Mouse (Mus musculus) thymus, postnatal 0 days (tissue): ENCODE data around the gene Arsk. TPM values are rescaled to one million over a fixed set of nuclear protein-coding genes. Genes with fewer than 3 reads are reported as not detected.
A peak's percentile ranks its signal among the peaks of the same experiment; 100 is the strongest.

Experiments
- DNase-seq: peaks from one replicate; pipeline ENCODE4 v3.0.0-alpha.2; 2015; ENCODE audit warnings: low spot score
- polyA plus RNA-seq: library from polyadenylated mRNA; unstranded; fragments of >200 nt; fragmentation: Nextera tagmentation; extraction: Ambion mirVana; gene quantifications from 2 replicates; pipeline ENCODE4 v1.2.1, GENCODE M21; 2015

Gene Arsk
- 4.6 and 5.4 TPM in 2 replicates for polyA plus RNA-seq

DNA sequence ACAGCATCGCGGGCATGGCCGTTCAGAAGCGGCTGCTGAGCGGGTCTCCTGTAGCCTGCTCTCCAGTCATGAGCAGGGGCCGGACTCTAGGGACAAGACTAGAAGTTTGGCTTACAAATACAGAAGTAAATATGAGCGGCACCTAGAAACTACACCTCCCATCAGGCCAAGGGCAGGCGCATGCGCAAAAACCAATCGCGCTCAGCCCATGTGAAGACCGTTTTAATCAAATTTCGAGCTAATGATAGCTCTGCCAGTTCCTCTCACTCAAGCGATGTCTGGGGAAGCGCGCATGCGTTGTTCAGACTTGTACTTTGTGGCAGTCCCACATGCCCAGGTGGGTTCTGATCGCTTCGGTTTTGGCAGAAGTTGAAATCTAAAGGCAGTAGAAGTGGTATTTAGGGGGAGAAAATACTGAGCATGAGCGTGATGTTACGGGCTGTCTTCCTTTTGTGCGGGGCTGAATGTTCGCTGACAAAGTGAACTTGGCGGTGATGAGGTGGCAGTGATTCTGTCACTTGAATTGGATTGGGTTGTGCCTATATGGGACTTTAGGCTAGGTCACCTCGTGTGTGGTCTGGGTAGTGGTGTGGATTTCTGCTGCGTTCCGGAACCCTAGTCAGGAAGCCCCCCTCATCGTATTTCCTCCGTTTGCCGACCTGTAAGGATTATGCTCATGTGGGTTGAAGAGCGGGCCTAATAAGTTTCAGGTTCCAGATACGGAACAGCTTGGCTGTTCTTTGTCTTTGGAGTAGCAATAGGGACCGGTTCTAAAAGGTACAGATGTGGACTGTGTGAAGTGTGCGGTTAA lies at the start of gene Arsk, which contains the start of gene Ttc37:
Gene Arsk (minus strand): TSS at position 168 of the 811 bp plus-strand sequence.
Gene Ttc37 (plus strand): TSS at position 242 of the 811 bp plus-strand sequence.
- DNase-seq: peak; percentile 96

DNA sequence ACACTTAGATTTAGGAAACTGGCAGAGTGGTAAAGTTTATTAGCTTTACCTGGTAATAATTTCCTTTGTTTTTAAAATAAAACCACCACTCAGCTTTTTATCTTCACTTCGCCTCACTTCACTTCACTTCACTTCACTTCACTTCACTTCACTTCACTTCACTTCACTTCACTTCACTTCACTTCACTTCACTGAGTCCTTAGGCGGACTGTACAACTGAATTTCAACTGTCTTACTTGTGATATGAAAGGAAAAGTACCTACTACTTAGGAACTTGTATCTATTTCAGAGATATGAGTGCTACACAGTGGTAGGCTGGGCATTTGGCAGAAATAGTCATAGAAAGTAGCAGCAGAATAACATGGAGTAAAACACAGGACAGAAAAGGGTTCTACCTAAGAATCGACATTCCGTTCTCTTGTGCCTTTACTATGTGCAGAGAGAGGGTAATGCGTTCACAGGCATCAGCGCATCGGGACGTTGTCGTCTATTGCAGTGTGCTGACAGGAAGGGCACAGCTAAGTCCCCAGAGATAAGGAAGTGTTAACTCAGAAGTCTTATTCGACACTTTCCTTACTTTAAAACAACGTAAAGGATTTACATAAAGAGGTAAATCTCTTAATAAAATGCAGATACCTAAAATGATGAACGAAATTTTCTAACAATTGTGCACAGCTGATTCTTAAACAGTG lies 42.8 kb upstream of the Arsk start:
- no peak for DNase-seq

- no peak for DNase-seq
Observed at GRCm38 (mm10) chr13:76138862-76139261, 40.4 kb upstream of the Arsk start.

GRCm38 (mm10) chr13:76132415-76132814 lies 34.0 kb upstream of the Arsk start:
- no peak for DNase-seq

DNA sequence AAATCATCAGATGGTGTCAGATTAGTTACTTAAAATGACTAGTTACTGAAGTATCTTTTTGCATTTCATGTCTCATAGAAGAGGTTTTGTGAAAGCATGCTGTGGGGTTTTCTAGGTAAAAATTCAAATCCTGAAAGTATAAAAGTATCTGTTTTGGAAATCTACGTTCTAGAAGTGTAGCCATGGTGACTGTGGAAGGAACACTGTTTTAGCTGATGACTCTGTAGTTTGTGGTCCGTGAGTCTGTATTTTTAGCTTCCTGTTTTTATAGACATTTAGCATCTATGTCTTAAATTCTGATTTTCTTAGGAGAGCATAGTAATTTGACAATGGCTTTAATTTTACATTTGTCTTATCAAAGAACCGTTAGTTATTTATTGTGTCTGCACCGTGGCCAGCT lies 30.3 kb upstream of the Arsk start:
- DNase-seq: no peak

DNA sequence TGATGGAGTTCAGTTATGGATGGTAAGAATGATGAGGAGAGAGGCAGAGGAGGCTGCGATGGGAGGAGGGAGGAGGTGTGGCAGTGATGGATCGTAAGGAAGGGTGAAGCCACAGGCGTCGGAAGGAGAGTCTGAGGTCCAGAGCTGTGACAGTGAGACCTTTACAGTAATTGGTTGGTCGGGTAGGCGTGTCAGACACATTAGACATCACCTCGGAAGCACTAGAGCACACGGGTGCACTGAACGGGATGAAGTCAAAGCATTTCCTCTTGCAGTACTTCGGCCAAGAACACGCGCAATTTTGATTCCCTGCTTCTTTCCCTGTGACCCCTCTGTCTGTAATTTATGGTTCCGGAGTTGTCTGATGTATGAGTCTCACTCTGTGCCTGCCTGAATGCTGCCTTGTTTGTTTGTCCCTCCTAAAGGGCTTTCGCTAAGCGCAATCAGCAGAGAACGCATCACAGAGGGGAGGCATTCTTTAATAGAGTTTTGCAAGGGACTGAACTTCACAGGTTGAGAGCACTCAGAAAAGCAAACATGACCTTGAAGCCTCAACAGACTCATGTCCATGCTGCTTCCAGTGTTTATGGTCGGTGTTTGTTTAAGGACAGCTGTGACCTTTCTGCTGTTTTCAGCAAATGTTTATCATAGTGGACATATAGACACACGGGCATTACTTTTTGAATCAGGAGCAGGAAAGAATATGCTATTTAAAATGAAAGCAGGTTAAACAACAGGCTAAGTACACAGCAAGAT lies 10.8 kb upstream of the Arsk start:
- no peak for DNase-seq

DNA sequence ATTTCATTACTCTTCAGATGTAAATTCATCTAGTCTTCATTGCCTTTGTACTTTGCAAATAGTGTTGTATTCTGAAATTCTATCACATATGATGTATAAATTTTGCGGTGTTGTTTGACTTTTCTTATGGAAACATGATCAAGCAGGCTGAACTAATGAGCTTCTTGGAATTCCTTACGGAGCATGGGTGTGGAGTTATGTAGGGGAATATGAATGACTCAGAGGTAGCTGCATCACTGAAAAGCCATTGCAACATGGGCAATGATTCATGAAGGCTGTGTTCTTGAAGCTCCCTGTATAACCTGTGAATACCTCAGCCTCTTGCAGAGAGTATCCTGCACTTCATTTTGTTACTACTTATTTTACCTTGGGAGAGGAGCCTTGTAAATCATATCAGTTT lies 3.5 kb upstream of the Arsk start:
- no peak for DNase-seq

GRCm38 (mm10) chr13:76098116-76098492 lies 356 bp downstream of the Arsk start:
- no peak for DNase-seq

DNA sequence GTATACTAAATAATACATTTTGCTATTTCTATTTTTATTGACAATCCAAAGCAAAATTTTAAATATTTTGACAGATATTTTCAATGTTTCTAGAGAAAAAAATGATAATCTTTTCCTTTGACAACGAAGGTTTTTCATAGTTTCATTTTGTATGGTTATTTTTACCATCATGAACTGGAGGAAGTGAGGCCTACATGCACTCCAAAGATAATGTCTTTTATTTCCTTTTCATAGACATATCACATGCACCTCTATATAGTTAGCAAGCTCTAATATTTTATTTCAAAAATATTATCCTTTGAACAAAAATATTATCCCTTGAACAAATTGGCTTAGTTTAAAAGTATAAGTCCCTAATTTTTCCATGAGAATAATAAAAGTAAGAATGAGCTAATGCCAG lies 24.1 kb downstream of the Arsk start:
- no peak for DNase-seq

DNA sequence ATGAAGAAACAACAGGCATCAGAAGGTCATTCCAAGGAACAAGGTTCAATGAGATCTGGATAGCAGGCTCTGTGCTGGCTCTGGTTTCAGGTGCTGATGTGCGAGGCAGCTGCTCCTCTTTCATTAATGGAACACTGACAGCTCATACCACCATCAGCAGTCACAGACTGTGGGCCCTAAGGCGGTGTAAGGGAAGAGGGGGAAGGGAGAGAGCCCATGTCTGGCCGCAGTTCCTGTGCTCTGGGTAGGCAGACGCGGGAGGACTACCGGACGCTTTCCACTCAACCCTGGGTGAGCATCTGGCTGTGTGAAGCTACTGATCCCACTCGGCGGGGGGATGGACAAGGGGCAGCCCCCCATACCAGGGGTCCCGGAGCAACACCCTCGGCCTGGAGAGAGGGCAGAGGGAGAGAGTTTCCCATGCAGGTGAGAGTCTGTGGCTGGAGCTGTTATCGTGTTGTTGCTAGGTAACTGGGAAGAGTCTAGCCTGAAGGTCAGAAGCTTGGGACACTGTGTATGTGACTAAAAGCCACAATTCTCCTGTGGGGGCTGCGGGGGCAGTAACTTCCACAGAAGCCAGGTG lies 34.0 kb downstream of the Arsk start:
- no peak for DNase-seq

GRCm38 (mm10) chr13:76063548-76063947 lies 34.9 kb downstream of the Arsk start:
- no peak for DNase-seq

- DNase-seq: no peak
Observed at GRCm38 (mm10) chr13:76062569-76062968, 35.9 kb downstream of the Arsk start.

- DNase-seq: no peak
Observed at GRCm38 (mm10) chr13:76062126-76062525, 36.3 kb downstream of the Arsk start.

GRCm38 (mm10) chr13:76059591-76059990 lies 38.9 kb downstream of the Arsk start:
- no peak for DNase-seq

DNA sequence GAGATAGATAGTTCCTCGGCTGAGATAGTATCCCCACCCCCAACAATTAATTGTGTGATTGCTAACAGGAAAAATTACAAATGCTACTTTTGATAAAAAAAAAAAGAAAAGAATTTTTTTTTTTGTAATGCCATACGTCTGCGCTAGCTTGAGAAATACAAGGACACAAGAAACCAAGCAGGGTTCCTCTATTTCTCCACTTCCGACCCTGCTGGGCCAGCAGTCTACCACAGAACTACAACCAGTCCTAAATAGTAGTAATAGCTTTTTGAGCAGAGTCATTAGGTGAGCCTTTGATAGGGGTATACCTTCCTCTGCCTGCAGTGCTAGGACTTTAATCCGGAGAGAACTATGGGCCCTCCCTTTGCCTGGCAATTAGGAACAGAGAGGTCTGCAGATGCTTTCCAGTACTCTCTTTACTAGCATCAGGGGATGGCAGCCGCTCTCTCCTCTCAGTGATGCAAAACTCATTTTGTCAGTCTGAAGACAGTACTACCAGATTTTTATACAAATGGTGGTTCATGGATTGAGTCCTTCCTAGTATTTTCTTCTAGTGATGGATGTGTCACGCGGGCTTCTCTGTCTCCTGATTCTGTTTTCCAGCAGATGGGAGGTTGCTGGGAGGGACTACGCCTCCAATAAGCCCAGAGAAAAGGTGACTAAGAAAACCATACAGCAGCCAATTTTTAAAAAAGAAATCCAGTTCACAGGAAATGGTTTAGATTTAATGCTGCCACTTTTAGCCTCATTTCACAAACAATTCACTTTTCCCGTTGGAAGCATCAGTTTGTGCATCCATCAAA lies 41.0 kb downstream of the Arsk start:
- no peak for DNase-seq

GRCm38 (mm10) chr13:76056896-76057266 lies 41.6 kb downstream of the Arsk start, which contains the start of gene Gpr150:
Gene Gpr150 (minus strand): TSS chr13:76056996.
- DNase-seq: no peak

DNA sequence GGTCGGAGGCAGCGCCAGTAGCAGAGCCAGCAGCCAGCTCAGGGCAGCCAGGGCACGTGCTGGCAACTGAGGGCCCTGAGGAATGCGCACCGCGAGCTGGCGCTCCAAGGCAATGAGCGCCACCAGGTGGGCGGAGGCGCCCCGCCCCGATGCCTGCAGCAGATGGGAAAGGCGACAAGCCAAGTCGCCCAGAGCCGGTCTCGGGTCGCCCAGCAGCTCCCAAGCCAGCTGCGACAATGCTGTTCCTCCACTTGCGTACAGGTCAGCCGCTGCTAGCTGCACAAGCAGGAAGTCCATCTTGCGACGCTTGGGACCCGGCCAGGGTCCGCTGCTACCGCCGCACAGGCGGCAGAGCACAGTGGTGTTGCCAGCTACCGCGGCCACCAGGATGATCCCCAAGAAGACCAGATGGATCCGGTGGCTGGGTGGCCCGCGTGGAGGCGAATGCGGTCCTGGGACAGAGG lies 42.2 kb downstream of the Arsk start:
- peak; percentile 50 for DNase-seq

- peak; percentile 6 for DNase-seq
Observed at GRCm38 (mm10) chr13:76055391-76056232, 42.8 kb downstream of the Arsk start.

DNA sequence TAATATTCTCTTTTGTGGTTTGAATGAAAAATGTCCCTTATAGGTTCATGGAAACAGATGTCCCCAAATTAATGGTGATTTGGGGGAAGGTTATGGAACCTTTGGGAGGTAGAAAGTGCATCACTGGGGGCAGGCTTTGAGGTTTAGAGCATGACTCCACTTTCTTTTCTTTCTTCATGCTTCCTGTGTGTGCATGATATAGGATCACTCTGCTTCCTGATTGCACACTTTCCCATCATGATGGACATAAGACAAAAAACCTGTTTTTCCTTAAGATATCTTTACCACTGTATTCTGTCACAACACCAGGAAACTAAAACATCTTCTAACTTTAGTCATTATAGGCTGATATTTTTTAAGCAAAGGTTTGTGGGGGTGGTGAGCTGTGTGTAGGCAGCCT lies 53.5 kb downstream of the Arsk start:
- DNase-seq: no peak

- no peak for DNase-seq
Observed at GRCm38 (mm10) chr13:76042455-76042854, 56.0 kb downstream of the Arsk start.
